Mouse (Mus musculus): ENCODE data around the gene 1700012B07Rik.

1700012B07Rik gene

GRCm38 (mm10) chr11:109846343-109846742 lies 18.5 kb upstream of the 1700012B07Rik start:
- no peak for DNase-seq (ENCODE audit: low read depth, low spot score)

- no peak for DNase-seq (ENCODE audit: low read depth, low spot score)
These were observed 17.8 kb upstream of the 1700012B07Rik start for GRCm38 (mm10) chr11:109845601-109846000.

GRCm38 (mm10) chr11:109844466-109844865 lies 16.6 kb upstream of the 1700012B07Rik start:
- no peak for DNase-seq (ENCODE audit: low read depth, low spot score)

GRCm38 (mm10) chr11:109830368-109830767 lies 2.5 kb upstream of the 1700012B07Rik start:
- DNase-seq (ENCODE audit: low read depth, low spot score) = no peak

GRCm38 (mm10) chr11:109822280-109822679 lies 5.6 kb downstream of the 1700012B07Rik start:
- no peak for DNase-seq (ENCODE audit: low read depth, low spot score)

GRCm38 (mm10) chr11:109817405-109817804 lies 10.4 kb downstream of the 1700012B07Rik start:
- DNase-seq (ENCODE audit: low read depth, low spot score) = no peak

GRCm38 (mm10) chr11:109816911-109817310 lies 10.9 kb downstream of the 1700012B07Rik start:
- no peak for DNase-seq (ENCODE audit: low read depth, low spot score)

- no peak for DNase-seq (ENCODE audit: low read depth, low spot score)
These were observed 16.1 kb downstream of the 1700012B07Rik start for GRCm38 (mm10) chr11:109811721-109812120.

GRCm38 (mm10) chr11:109809175-109809855 lies 18.5 kb downstream of the 1700012B07Rik start:
- DNase-seq (ENCODE audit: low read depth, low spot score) = peak; percentile 29

- no peak for DNase-seq (ENCODE audit: low read depth, low spot score)
These were observed 26.3 kb downstream of the 1700012B07Rik start for GRCm38 (mm10) chr11:109801515-109801914.

- DNase-seq (ENCODE audit: low read depth, low spot score) = no peak
These were observed 30.3 kb downstream of the 1700012B07Rik start for GRCm38 (mm10) chr11:109797531-109797930.

- DNase-seq (ENCODE audit: low read depth, low spot score) = no peak
These were observed 32.3 kb downstream of the 1700012B07Rik start for GRCm38 (mm10) chr11:109795536-109795935.

GRCm38 (mm10) chr11:109793578-109793977 lies 34.3 kb downstream of the 1700012B07Rik start:
- DNase-seq (ENCODE audit: low read depth, low spot score) = no peak

GRCm38 (mm10) chr11:109792401-109792997 lies 35.3 kb downstream of the 1700012B07Rik start:
- no peak for DNase-seq (ENCODE audit: low read depth, low spot score)

GRCm38 (mm10) chr11:109791965-109792364 lies 35.9 kb downstream of the 1700012B07Rik start:
- no peak for DNase-seq (ENCODE audit: low read depth, low spot score)

GRCm38 (mm10) chr11:109790221-109790620 lies 37.6 kb downstream of the 1700012B07Rik start:
- DNase-seq (ENCODE audit: low read depth, low spot score) = no peak

- DNase-seq (ENCODE audit: low read depth, low spot score) = peak; percentile 44
These were observed 42.5 kb downstream of the 1700012B07Rik start for GRCm38 (mm10) chr11:109785392-109785791.

- no peak for DNase-seq (ENCODE audit: low read depth, low spot score)
These were observed 56.5 kb downstream of the 1700012B07Rik start for GRCm38 (mm10) chr11:109771381-109771780.

GRCm38 (mm10) chr11:109770185-109770584 lies 57.7 kb downstream of the 1700012B07Rik start:
- DNase-seq (ENCODE audit: low read depth, low spot score) = no peak

- DNase-seq (ENCODE audit: low read depth, low spot score) = no peak
These were observed 58.8 kb downstream of the 1700012B07Rik start for GRCm38 (mm10) chr11:109769091-109769490.

- DNase-seq (ENCODE audit: low read depth, low spot score) = no peak
These were observed 67.8 kb downstream of the 1700012B07Rik start for GRCm38 (mm10) chr11:109760063-109760462.

- no peak for DNase-seq (ENCODE audit: low read depth, low spot score)
These were observed 69.1 kb downstream of the 1700012B07Rik start for GRCm38 (mm10) chr11:109758616-109759215.

GRCm38 (mm10) chr11:109754105-109754602 lies 73.7 kb downstream of the 1700012B07Rik start:
- DNase-seq (ENCODE audit: low read depth, low spot score) = no peak
